ENCODE assay signal across 24 mouse cellular contexts in the genomic region with DNA sequence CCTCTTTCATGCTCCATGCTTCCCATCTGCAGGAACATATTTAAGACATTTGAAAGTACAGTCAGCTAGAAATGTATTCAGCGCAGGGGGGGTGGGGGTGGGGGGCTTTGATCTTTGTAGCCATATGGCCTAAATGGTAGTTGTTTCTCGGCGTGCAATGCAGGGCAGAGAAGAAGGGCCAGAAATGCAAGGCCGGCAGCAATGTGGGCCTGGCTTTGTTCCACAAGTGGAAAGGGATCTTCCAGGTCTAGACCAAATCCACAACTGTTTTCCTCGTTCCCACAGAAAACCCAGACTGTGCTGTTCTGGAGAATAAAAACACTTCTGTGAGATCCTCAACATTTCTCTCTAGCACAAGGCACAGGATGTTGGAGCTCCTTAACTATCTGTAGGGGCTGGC.
DNase-seq lines count a peak whose midpoint lies in the region; ATAC-seq and TF ChIP-seq lines count a peak whose summit lies in the region.
"Had no signal": no experiment of that assay in that cellular context is flagged by ENCODE, and none has a peak within 500 bp of the region (broad histone marks: within the 10 kb centered on the region; RNA-seq: fewer than 3 reads in every experiment).

No protein-coding gene starts in this region.

- H3K9me3 ChIP-seq in limb, embryonic 14.5 days (ENCODE audit: control insufficient read depth, low read length): no peaks in the 10 kb centered on the region
- H3K9me3 ChIP-seq: forebrain, embryonic 12.5 days; forebrain, embryonic 15.5 days; heart, embryonic 12.5 days; heart, embryonic 15.5 days; hindbrain, embryonic 10.5 days; hindbrain, embryonic 13.5 days; intestine, embryonic 15.5 days had no signal

- H3K36me3 ChIP-seq in limb, embryonic 14.5 days (ENCODE audit: control insufficient read depth, insufficient read depth, low read length): no peaks in the 10 kb centered on the region
- H3K36me3 ChIP-seq: forebrain, embryonic 12.5 days; forebrain, embryonic 15.5 days; heart, embryonic 12.5 days; heart, embryonic 15.5 days; hindbrain, embryonic 10.5 days; hindbrain, embryonic 13.5 days; intestine, embryonic 15.5 days had no signal

- peak; percentile 50; the same call in 1 of the 2 replicates for ATAC-seq in limb, embryonic 14.5 days (ENCODE audit: low FRiP score, low read depth)
- ATAC-seq: activated CD4-positive, CD25-positive, alpha-beta regulatory T cell, adult 4 months; forebrain, embryonic 15.5 days; hindbrain, embryonic 16.5 days; intestine, embryonic 15.5 days had no signal

- H3K9ac ChIP-seq in limb, embryonic 14.5 days (ENCODE audit: low read depth, low read length, severe bottlenecking): no peak overlapping the region
- H3K9ac ChIP-seq: forebrain, embryonic 12.5 days; forebrain, embryonic 15.5 days; heart, embryonic 12.5 days; heart, embryonic 15.5 days; hindbrain, embryonic 13.5 days; intestine, embryonic 15.5 days had no signal

- no peak overlapping the region for H3K4me2 ChIP-seq in limb, embryonic 14.5 days (replicated peaks; ENCODE audit: low read depth, low read length, severe bottlenecking)
- H3K4me2 ChIP-seq: forebrain, embryonic 12.5 days; forebrain, embryonic 15.5 days; heart, embryonic 12.5 days; heart, embryonic 15.5 days; hindbrain, embryonic 13.5 days; intestine, embryonic 15.5 days had no signal

- H3K27ac ChIP-seq in cerebellum, adult 2 months (ENCODE audit: insufficient read depth, low read length): no peak overlapping the region
- 0 out of 2 replicates have a peak overlapping the region, but pooled peaks have one; percentile 29 for H3K27ac ChIP-seq in limb, embryonic 14.5 days (replicated peaks; ENCODE audit: low read depth, low read length)
- H3K27ac ChIP-seq: forebrain, embryonic 12.5 days; forebrain, embryonic 15.5 days; heart, embryonic 15.5 days; hindbrain, embryonic 10.5 days; hindbrain, embryonic 13.5 days; intestine, embryonic 15.5 days had no signal

- DNase-seq in cerebellum, postnatal 10 days: peak; percentile 46 to 65
- no peak for DNase-seq in cerebellum, adult 2 months
- DNase-seq in heart, adult 11 months: peak; percentile 42
- no peak for DNase-seq in heart, adult 8-10 months (ENCODE audit: low spot score)
- peak; percentile 43 for DNase-seq in limb, embryonic 14.5 days (ENCODE audit: low spot score)
- no peak for DNase-seq in frontal cortex, postnatal 10 days (ENCODE audit: low spot score in 2 of 2)
- DNase-seq: adrenal gland, adult 8-10 months; adrenal gland, postnatal 25 days; cerebellum, adult 18-20 months; gastrocnemius, postnatal 10 days; gastrocnemius, postnatal 36 days; heart, postnatal 10 days; heart, postnatal 36 days; kidney, adult 11 months had no signal

- TF ChIP-seq CTCF in cerebellum, adult 2 months (IDR thresholded peaks at IDR 0.05; ENCODE audit: borderline replicate concordance, insufficient read depth, low read depth, low read length): no peak

- H3K4me1 ChIP-seq in cerebellum, adult 2 months (ENCODE audit: control insufficient read depth, insufficient read depth, low read length): no peaks in the 10 kb centered on the region; the same call in 1 of the 2 replicates
- H3K4me1 ChIP-seq in limb, embryonic 14.5 days (ENCODE audit: control insufficient read depth, insufficient read depth, low read length): peaks cover 4% of the 10 kb centered on the region; the same call in 1 of the 2 replicates
- H3K4me1 ChIP-seq: intestine, embryonic 15.5 days had no signal

- H3K4me3 ChIP-seq in cerebellum, adult 2 months (replicated peaks; ENCODE audit: insufficient read depth, low read depth, low read length): no peak overlapping the region
- no peak overlapping the region for H3K4me3 ChIP-seq in limb, embryonic 14.5 days (replicated peaks; ENCODE audit: low read length)
- H3K4me3 ChIP-seq: erythroblast, embryonic 14.5 days; forebrain, embryonic 12.5 days; forebrain, embryonic 15.5 days; heart, embryonic 12.5 days; heart, embryonic 15.5 days; hindbrain, embryonic 10.5 days; hindbrain, embryonic 13.5 days; intestine, embryonic 15.5 days had no signal

- no peaks in the 10 kb centered on the region for H3K27me3 ChIP-seq in cerebellum, adult 2 months (ENCODE audit: control insufficient read depth, insufficient read depth, low read length)
- no peaks in the 10 kb centered on the region for H3K27me3 ChIP-seq in limb, embryonic 14.5 days (ENCODE audit: control insufficient read depth, insufficient read depth, low read length)
- H3K27me3 ChIP-seq: forebrain, embryonic 12.5 days; forebrain, embryonic 15.5 days; heart, embryonic 12.5 days; heart, embryonic 15.5 days; intestine, embryonic 15.5 days had no signal

- WGBS in cerebellum, adult 2 months: 47% methylated on average over 5 of the region's 5 CpGs
- whole genome bisulfite sequencing in limb, embryonic 14.5 days: 56% methylated on average over 5 of the region's 5 CpGs

- TF ChIP-seq POLR2A in cerebellum, adult 2 months (IDR thresholded peaks at IDR 0.05; ENCODE audit: borderline replicate concordance, insufficient read depth, low read length): no peak
- no peak for TF ChIP-seq POLR2A in limb, embryonic 14.5 days (IDR thresholded peaks at IDR 0.05; ENCODE audit: borderline replicate concordance, extremely low read depth, insufficient read depth, insufficient read length)

Comparison
In these comparisons a context has a peak if more than half of its experiments do, and no peak if none do; other contexts are left out.
1. DNase-seq: peak in cerebellum, postnatal 10 days (2 of 2), heart, adult 11 months (single experiment) and limb, embryonic 14.5 days (single experiment); none in cerebellum, adult 2 months (0 of 2), heart, adult 8-10 months (single experiment) and frontal cortex, postnatal 10 days (0 of 2).